Mouse (Mus musculus) liver, embryonic 15.5 days (tissue): Measurements from ENCODE around the gene Edar. TPM values are rescaled to one million over a fixed set of nuclear protein-coding genes. Genes with fewer than 3 reads are reported as not detected.

ENCODE experiments used
- ATAC-seq: fragments of 200-750 bp; cut with Nextera tagmentation; 2 replicates; pipeline ENCODE4 v1.8.0; 2017; ENCODE audit warnings: moderate number of reproducible peaks, mild to moderate bottlenecking, moderate library complexity; ENCODE audit not compliant: insufficient read depth
- H3K27ac ChIP-seq: fragments of 300-500 bp; sonication (generic); replicated peaks from 2 replicates; pipeline ENCODE4 v1.5.1; 2015; ENCODE audit warnings: mild to moderate bottlenecking, inconsistent platforms
- H3K27me3 ChIP-seq: fragments of 300-500 bp; sonication (generic); 2 replicates; pipeline ENCODE4 v1.6.1; 2015; ENCODE audit warnings: mild to moderate bottlenecking, inconsistent platforms
- H3K36me3 ChIP-seq: fragments of 300-500 bp; sonication (generic); replicated peaks from 2 replicates; pipeline ENCODE4 v1.6.1; 2015; ENCODE audit warnings: moderate library complexity, mild to moderate bottlenecking, inconsistent platforms
- H3K4me1 ChIP-seq: fragments of 300-500 bp; sonication (generic); replicated peaks from 2 replicates; pipeline ENCODE4 v1.6.1; 2015; ENCODE audit warnings: inconsistent platforms
- H3K4me2 ChIP-seq: fragments of 300-500 bp; sonication (generic); 2 replicates; pipeline ENCODE4 v1.6.1; 2015; ENCODE audit warnings: moderate library complexity, mild to moderate bottlenecking, inconsistent platforms
- H3K4me3 ChIP-seq: fragments of 300-500 bp; sonication (generic); replicated peaks from 2 replicates; pipeline ENCODE4 v1.5.1; 2015; ENCODE audit warnings: mild to moderate bottlenecking, inconsistent platforms
- H3K9ac ChIP-seq: fragments of 300-500 bp; sonication (generic); 2 replicates; pipeline ENCODE4 v1.6.1; 2015; ENCODE audit warnings: moderate library complexity, mild to moderate bottlenecking, inconsistent platforms
- H3K9me3 ChIP-seq: fragments of 300-500 bp; sonication (generic); replicated peaks from 2 replicates; pipeline ENCODE4 v1.6.1; 2016; ENCODE audit warnings: inconsistent platforms
- WGBS: fragments of 180-500 bp; shearing (Covaris S2); methylation state at CpG from one replicate; pipeline ENCODE4 v1.1.7; 2015; ENCODE audit warnings: mixed read lengths; ENCODE audit not compliant: insufficient replicate concordance; 5-methylcytosine and 5-hydroxymethylcytosine counted together
- polyA plus RNA-seq: library from polyadenylated mRNA; unstranded; fragments of >200 nt; fragmentation: Nextera tagmentation; extraction: Ambion mirVana; gene quantifications from 2 replicates; pipeline ENCODE4 v1.2.1, GENCODE M21; 2015

Gene Edar
- polyA plus RNA-seq, 1 experiment from 2014 or later: not detected

DNA sequence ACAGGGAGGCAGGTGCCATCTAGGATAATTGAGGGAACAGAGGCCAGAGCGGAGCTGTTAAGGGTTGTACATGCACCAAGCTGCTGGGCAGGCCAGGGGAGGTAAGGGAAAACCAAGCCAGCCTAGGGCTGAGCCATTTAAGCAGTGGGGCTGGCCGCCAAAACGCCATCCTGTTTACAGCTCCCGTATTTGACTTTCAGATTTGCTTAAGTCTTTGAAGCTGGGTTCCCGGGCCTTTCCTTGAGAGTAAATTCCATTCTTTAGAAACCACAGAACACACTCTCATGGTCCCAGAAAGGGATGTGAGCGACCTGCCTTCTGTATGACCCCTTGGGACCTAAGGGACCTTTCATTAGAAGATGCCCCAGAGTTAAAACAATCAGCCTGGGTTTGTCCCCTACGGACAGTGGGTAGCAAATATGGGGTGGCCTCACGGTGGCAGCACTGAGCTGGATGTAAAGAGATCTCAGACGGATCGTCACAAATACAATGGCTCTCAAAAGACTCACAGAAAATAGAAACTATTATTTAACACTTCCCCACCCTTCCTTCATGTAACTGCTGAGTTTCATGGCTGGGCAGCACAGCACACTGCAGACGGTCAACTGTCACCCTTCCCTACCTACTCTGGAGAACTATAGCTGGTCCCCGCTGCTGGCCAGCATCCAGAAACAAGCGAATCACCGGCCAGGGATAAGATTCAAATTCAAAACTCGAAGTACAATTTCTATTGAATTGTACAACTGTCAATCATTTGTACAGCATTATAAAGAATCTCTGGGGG lies 2.0 kb downstream of the Edar start:
- H3K36me3 ChIP-seq: no peaks in the 10 kb centered on the region
- WGBS: 32% methylated on average over 15 of the region's 15 CpGs
- no peak overlapping the region for H3K27ac ChIP-seq
- no peaks in the 10 kb centered on the region for H3K9me3 ChIP-seq
- H3K27me3 ChIP-seq: no peaks in the 10 kb centered on the region
- H3K9ac ChIP-seq: no peak overlapping the region
- H3K4me3 ChIP-seq: no peak overlapping the region
- no peak overlapping the region for H3K4me2 ChIP-seq
- no peak for ATAC-seq
- H3K4me1 ChIP-seq: no peaks in the 10 kb centered on the region

DNA sequence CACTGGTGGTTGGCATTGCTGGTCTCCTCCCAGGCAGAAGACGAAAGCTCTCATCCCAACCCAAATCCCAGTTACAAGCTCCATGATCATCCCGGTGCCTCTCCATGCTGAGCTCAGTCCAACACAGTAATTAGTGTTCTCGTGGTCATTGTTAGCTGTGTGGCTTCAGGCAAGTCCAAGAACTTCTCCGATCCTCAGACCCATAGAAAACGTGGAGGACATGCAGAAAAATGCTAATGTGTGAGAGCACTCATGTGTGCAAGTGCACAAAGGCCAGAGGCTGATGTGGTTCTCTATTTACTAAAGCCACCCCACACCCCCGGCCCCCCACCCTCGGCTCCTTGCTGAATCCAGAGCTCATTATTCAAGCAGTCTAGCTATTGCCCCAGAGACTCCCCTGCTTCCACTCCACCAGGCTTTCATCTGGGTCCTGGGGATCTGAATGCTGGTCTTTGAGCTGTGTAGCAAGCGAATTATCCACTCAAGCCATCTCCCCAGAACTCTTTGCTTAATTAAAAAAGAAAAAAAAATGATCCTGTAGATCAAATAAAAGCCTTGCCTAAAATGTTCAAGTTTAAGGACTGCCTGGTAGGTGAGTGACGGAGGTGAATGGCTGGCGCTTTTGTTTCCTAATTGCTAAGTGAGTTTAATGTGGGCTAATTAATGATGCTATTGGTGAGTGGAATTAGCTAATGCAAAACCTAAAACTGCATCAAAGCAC lies 2.7 kb downstream of the Edar start:
- no peak overlapping the region for H3K4me2 ChIP-seq
- no peak overlapping the region for H3K4me3 ChIP-seq
- no peak overlapping the region for H3K9ac ChIP-seq

DNA sequence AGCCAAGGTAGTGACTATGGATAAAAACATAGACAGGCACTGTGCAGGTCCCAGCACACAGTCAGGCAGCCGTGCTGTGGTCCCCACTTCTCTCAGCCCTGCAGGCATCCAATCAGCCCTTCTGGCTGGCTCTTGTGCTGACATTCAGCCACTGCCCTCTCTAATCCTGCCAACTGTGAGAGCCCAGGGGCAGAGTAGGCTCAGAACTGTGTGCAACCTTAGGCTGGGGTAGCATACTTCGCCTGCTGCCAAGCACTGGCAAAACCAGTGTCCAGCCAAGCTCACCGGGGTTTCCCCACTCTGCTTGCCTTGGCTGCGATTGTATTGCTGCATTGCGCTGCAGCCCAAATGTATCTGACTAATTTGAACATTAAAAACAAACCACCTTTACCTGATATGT lies 11.6 kb downstream of the Edar start:
- Histone ChIP-seq H3K9me3 (no peaks in the 10 kb centered on the region), H3K4me1 (no peaks in the 10 kb centered on the region), H3K36me3 (no peaks in the 10 kb centered on the region), H3K9ac (no peak overlapping the region), H3K4me2 (no peak overlapping the region), H3K27ac (no peak overlapping the region), H3K4me3 (no peak overlapping the region), H3K27me3 (no peaks in the 10 kb centered on the region)
- WGBS: 55% methylated on average over 5 of the region's 5 CpGs
- ATAC-seq: no peak

More for the DNA sequence above, 2.7 kb downstream of the Edar start:
- no peaks in the 10 kb centered on the region for H3K36me3 ChIP-seq
- H3K27me3 ChIP-seq: no peaks in the 10 kb centered on the region
- no peak for ATAC-seq
- no peaks in the 10 kb centered on the region for H3K4me1 ChIP-seq
- H3K9me3 ChIP-seq: no peaks in the 10 kb centered on the region
- 55% methylated on average over 10 of the region's 10 CpGs for WGBS
- H3K27ac ChIP-seq: no peak overlapping the region

GRCm38 (mm10) chr10:58663417-58663816 lies 12.0 kb downstream of the Edar start:
- Histone ChIP-seq H3K36me3 (no peaks in the 10 kb centered on the region), H3K4me3 (no peak overlapping the region), H3K27me3 (no peaks in the 10 kb centered on the region), H3K9ac (no peak overlapping the region), H3K9me3 (no peaks in the 10 kb centered on the region), H3K4me1 (no peaks in the 10 kb centered on the region), H3K27ac (no peak overlapping the region), H3K4me2 (no peak overlapping the region)
- no peak for ATAC-seq
- 70% methylated on average over 6 of the region's 6 CpGs for WGBS

DNA sequence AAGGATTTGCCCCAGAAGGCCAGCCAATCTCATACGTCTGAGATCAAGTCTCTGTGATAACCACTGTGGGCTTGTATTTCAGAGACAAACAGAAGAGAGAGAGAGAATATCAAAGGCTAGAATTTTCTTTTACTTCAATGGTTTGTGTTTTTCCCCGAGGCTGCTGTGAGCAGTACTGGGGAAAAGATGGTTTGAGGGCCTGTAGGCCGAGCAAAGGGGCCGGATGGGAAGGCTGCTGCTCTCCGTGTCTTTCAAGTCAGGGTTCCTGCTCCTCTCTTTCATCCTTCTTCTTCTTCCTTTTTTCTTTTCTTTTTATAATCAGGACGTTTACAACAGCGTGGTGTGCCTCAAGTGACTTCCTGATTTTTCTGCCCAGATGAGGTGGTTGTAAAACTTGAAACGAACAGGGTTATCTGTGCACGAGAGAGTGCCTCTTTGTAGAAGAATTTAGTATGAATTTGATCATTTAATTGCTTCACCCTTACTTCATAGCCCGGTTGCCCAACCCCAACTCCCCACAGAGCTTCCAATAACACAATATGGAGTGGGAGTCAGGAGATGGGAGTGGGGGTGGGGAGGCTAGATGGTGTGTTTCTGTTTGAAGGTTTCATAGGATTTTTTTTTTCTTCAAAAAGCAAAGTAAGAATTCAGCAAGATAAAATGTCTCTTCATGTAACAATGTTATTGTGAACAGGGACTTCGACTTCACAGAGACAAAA lies 16.0 kb downstream of the Edar start:
- Histone ChIP-seq H3K27me3 (no peaks in the 10 kb centered on the region), H3K4me2 (no peak overlapping the region), H3K9ac (no peak overlapping the region), H3K27ac (no peak overlapping the region), H3K4me1 (no peaks in the 10 kb centered on the region), H3K9me3 (no peaks in the 10 kb centered on the region), H3K36me3 (no peaks in the 10 kb centered on the region), H3K4me3 (no peak overlapping the region)
- no peak for ATAC-seq
- 25% methylated on average over 11 of the region's 11 CpGs for WGBS

DNA sequence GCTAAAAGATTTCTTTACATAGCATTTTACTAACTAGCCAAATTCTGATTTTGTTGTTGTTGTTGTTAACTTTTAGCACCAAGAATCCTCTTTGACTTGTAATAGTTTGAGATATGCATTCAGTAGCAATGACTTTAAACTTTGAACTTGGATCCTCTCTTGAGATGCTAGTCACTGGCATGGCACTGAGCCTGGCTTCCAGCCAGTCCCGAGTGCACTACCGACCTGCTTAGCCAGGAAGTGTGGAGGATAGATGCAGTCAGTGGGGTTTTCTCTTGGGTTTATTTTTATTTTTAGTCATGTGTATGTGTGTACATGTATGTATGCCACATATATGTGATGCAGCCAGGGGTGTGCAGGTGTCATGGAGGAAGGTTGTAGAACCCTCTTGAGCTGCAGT lies 17.7 kb downstream of the Edar start:
- H3K4me3 ChIP-seq: no peak overlapping the region
- H3K9me3 ChIP-seq: no peaks in the 10 kb centered on the region
- no peak overlapping the region for H3K27ac ChIP-seq
- 0 out of 2 replicates have a peak, but pooled peaks cover 5% of the 10 kb centered on the region for H3K27me3 ChIP-seq
- 48% methylated on average over 2 of the region's 2 CpGs for WGBS
- no peaks in the 10 kb centered on the region for H3K4me1 ChIP-seq
- no peak for ATAC-seq
- no peaks in the 10 kb centered on the region for H3K36me3 ChIP-seq
- H3K4me2 ChIP-seq: no peak overlapping the region
- no peak overlapping the region for H3K9ac ChIP-seq

DNA sequence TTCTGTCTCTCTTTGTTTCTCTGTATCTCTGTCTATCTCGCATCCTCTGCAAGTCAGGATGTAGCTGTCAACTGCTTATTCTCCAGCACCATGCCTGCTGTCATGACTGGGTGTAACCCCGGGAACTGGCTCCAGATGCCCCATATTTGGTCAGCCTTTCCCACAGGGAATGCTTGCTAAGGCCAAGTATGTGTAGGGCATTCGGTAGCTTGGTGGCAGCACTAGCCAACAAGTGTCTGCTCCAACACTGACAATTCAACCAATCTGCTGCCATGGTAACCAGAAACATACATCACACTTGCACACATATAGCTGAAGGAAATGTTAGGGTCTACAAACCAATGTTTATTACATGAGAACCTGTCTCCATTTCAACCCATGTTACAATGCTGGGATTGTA lies 21.8 kb downstream of the Edar start:
- Histone ChIP-seq H3K36me3 (no peaks in the 10 kb centered on the region), H3K4me1 (no peaks in the 10 kb centered on the region), H3K9me3 (no peaks in the 10 kb centered on the region), H3K27ac (no peak overlapping the region), H3K9ac (no peak overlapping the region), H3K27me3 (peaks cover 19% of the 10 kb centered on the region), H3K4me3 (no peak overlapping the region), H3K4me2 (no peak overlapping the region)
- 50% methylated on average over 3 of the region's 3 CpGs for WGBS
- no peak for ATAC-seq

- no peak for ATAC-seq
- Histone ChIP-seq H3K27me3 (peaks cover 19% of the 10 kb centered on the region), H3K27ac (no peak overlapping the region), H3K4me1 (no peaks in the 10 kb centered on the region), H3K4me3 (no peak overlapping the region), H3K9me3 (no peaks in the 10 kb centered on the region), H3K4me2 (no peak overlapping the region), H3K9ac (no peak overlapping the region), H3K36me3 (no peaks in the 10 kb centered on the region)
- 18% methylated on average over 10 of the region's 10 CpGs for WGBS
Observed at GRCm38 (mm10) chr10:58652418-58653394, 22.7 kb downstream of the Edar start.

DNA sequence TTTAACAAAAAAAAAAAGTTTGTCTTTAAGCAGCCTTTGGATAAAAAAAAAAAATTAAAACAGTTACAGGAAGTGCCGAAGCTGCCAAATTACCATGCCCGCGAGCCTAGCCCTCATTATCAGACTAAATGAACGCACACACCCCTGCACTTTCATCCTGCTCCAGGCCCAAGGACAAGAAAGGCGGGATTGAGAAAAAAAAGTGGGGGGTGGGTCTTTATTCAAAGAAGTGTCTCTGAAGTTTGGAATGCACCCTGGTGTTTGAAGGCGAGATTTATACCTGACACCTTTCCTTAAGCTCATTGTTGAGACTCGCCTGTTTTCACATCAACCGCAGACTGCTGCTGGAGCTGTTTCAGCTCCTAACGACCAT lies 23.4 kb downstream of the Edar start:
- WGBS: 4% methylated on average over 9 of the region's 9 CpGs
- Histone ChIP-seq H3K27me3 (peaks cover 19% of the 10 kb centered on the region), H3K9me3 (no peaks in the 10 kb centered on the region), H3K27ac (no peak overlapping the region), H3K36me3 (no peaks in the 10 kb centered on the region), H3K4me3 (no peak overlapping the region), H3K4me2 (no peak overlapping the region), H3K4me1 (no peaks in the 10 kb centered on the region), H3K9ac (no peak overlapping the region)
- ATAC-seq: no peak

- no peak overlapping the region for H3K4me3 ChIP-seq
- peaks cover 19% of the 10 kb centered on the region for H3K27me3 ChIP-seq
- H3K9ac ChIP-seq: no peak overlapping the region
- no peak overlapping the region for H3K4me2 ChIP-seq
- WGBS: 6% methylated on average over 22 of the region's 22 CpGs
- H3K36me3 ChIP-seq: no peaks in the 10 kb centered on the region
- H3K9me3 ChIP-seq: no peaks in the 10 kb centered on the region
- H3K4me1 ChIP-seq: no peaks in the 10 kb centered on the region
- no peak overlapping the region for H3K27ac ChIP-seq
- no peak for ATAC-seq
Observed at GRCm38 (mm10) chr10:58651270-58652042, 24.0 kb downstream of the Edar start.
